Mouse (Mus musculus) brain, embryonic 14.5 days (tissue): ENCODE measurements around the gene Sapcd1.

Source experiments
- CTCF ChIP-seq: fragments of 200-500 bp; IDR thresholded peaks from 2 replicates; pipeline ENCODE4 v1.5.1; 2012; ENCODE audit warnings: inconsistent platforms, mild to moderate bottlenecking, moderate library complexity, borderline replicate concordance; ENCODE audit not compliant: insufficient read depth, insufficient read length; ENCODE audit errors: extremely low read depth
- POLR2A ChIP-seq: fragments of 200-500 bp; IDR thresholded peaks from 2 replicates; pipeline ENCODE4 v1.6.1; 2012; ENCODE audit warnings: mild to moderate bottlenecking, inconsistent platforms, borderline replicate concordance; ENCODE audit not compliant: poor library complexity, insufficient read depth, insufficient read length, severe bottlenecking; ENCODE audit errors: extremely low read depth

DNA sequence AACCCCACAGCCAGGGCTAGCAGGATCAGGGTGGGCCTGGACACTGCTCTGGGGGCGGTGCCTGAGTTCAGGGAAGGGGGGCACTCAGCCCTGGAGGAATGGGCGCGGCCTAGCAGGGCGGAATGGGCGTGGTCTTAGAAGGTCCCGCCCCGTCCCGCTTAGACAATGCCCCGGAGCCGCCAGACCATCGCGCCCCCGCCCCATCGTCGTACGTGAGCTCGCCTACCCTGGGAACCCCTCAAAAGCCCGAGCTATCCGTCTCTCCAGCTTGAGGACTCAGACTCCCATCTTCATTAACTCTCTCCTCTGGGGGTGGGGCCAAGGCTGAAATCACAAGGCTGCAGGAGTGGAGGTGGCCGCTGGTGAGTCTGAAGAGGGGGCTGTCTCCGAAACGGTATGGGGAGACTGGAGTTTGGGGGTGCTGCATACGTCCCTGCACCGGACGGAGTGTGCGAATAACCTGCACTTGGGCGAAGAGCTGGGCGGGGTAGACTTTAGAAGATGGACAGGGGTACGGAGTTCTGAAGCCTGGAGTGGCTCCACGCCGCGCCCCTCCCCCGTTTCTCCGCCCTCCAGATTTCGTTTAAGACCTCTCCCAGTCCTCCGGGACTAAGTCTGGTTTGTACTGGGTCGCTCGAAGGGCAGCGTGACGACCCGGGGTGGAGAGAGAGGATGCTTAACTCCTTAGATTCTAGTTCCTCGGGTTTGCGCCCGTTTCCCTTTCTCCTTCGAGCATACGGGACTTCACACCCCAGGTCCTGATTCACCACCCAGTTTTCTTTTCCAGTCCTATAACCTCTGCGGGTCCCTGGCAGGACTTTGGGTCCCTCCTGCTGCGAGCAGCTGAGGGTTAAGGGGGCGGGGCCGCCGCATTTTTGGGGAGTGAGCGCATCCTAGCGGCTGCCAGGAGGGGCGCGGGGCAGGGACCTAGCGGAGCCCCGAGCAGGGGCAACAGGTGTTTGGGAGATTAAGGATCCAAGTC is 31.4 kb upstream of the Sapcd1 start, which contains the start of gene Ddah2:
- TF ChIP-seq CTCF, result peak; percentile 74
- peak; percentile 33; the same call in 1 of the 2 replicates for TF ChIP-seq POLR2A
